Mouse (Mus musculus) liver, embryonic 12.5 days (tissue): ENCODE measurements around the gene Clasrp. TPM values are rescaled to one million over a fixed set of nuclear protein-coding genes. Genes with fewer than 3 reads are reported as not detected.

Experiments used
- ATAC-seq: fragments of 200-750 bp; cut with Nextera tagmentation; 2 replicates; pipeline ENCODE4 v1.8.0; 2017; ENCODE audit warnings: moderate number of reproducible peaks, mild to moderate bottlenecking, moderate library complexity
- H3K27ac ChIP-seq: fragments of 300-500 bp; sonication (generic); 2 replicates; pipeline ENCODE4 v1.5.1; 2016; ENCODE audit warnings: mild to moderate bottlenecking
- H3K27me3 ChIP-seq: fragments of 300-500 bp; sonication (generic); replicated peaks from 2 replicates; pipeline ENCODE4 v1.6.1; 2016; ENCODE audit warnings: mild to moderate bottlenecking, moderate library complexity
- H3K36me3 ChIP-seq: fragments of 300-500 bp; sonication (generic); 2 replicates; pipeline ENCODE4 v1.6.1; 2016; ENCODE audit warnings: mild to moderate bottlenecking, moderate library complexity
- H3K4me1 ChIP-seq: fragments of 300-500 bp; sonication (generic); 2 replicates; pipeline ENCODE4 v1.6.1; 2016
- H3K4me2 ChIP-seq: fragments of 300-500 bp; sonication (generic); 2 replicates; pipeline ENCODE4 v1.6.1; 2016; ENCODE audit warnings: mild to moderate bottlenecking, moderate library complexity
- H3K4me3 ChIP-seq: fragments of 300-500 bp; sonication (generic); 2 replicates; pipeline ENCODE4 v1.5.1; 2016; ENCODE audit warnings: mild to moderate bottlenecking, moderate library complexity
- H3K9ac ChIP-seq: fragments of 300-500 bp; sonication (generic); 2 replicates; pipeline ENCODE4 v1.6.1; 2016; ENCODE audit warnings: mild to moderate bottlenecking, moderate library complexity
- H3K9me3 ChIP-seq: fragments of 300-500 bp; sonication (generic); replicated peaks from 2 replicates; pipeline ENCODE4 v1.6.1; 2016; ENCODE audit warnings: mild to moderate bottlenecking, moderate library complexity
- WGBS: fragments of 180-500 bp; shearing (Covaris S2); methylation state at CpG from one replicate; pipeline ENCODE4 v1.1.7; 2016; ENCODE audit not compliant: insufficient replicate concordance; 5-methylcytosine and 5-hydroxymethylcytosine counted together
- polyA plus RNA-seq: library from polyadenylated mRNA; unstranded; fragments of >200 nt; fragmentation: Nextera tagmentation; extraction: Ambion mirVana; gene quantifications from 2 replicates; pipeline ENCODE4 v1.2.1, GENCODE M21; 2016

Clasrp gene
- polyA plus RNA-seq, 1 experiment from 2014 or later, result 23.9 TPM

DNA sequence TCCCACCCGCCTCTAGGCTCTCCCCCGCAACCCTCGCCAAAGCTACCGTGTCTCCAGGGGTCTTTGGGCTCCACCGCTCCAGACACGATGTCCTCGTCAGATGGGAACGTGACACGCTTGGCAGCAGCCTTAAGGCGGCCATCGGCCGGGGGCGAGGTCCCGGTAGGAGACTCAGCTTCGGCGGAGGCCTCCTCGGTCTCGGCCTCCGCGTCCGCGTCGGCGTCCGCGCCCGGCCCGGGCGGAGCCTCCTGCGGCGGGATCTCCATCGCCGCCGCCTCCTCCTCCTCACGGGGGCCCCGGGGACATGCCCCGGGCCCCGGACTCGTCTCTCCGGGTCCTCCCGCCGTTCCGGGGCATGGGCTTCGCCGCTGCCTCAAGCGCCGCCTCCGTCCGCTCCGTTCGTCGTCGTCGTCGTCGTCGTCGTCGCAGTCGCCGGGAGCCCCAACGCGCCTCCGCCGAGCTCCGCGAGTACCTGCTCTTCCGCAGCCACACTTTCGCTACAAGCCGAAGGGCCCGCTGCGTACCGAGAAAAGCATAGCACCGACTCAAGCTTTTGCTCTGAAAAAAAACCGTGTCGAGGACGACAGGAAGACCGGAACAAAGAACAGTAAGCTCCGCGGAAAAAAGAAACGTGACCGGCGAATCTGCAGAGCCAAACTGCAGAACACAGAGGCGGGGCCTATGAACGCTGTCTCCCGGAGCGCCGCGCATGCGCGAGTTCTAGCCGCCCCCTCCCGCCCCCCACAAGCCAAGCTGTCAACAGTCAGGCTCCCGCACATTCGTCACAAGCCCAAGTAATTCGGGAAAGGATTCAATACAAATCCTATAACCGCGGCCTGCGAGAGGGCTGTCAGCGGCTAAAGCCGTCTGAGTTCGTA, 42.3 kb downstream of the Clasrp start:
- H3K4me3 ChIP-seq, result peak overlapping the region; percentile 98
- peak overlapping the region; percentile 99 for H3K9ac ChIP-seq
- H3K27ac ChIP-seq, result peak overlapping the region; percentile 95
- H3K4me1 ChIP-seq, result peaks cover 74% of the 10 kb centered on the region
- 0 out of 2 replicates have a peak, but pooled peaks cover 5% of the 10 kb centered on the region for H3K9me3 ChIP-seq
- H3K36me3 ChIP-seq, result peaks cover 55% of the 10 kb centered on the region
- under 1% methylated on average over 96 of the region's 102 CpGs for WGBS
- peak; percentile 75 for ATAC-seq
- no peaks in the 10 kb centered on the region for H3K27me3 ChIP-seq
- peak overlapping the region; percentile 95 for H3K4me2 ChIP-seq

DNA sequence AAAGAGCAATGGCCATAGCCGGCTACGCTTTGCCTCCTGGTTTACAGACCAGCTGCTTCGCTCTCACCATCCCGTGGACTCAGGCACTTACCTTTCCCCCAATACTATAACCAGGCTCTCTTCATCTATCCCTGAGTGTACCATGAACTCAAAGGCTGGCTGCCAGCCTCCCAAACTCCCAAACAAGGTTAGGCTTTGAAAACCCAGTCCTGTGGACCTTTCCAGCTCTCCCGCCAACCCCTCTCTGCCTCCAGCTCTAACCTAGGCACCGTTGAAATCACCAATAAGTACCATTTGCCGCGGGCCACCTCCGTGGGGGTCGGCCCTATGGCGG, 42.9 kb downstream of the Clasrp start:
- Histone ChIP-seq H3K4me1 (peaks cover 79% of the 10 kb centered on the region), H3K27ac (peak overlapping the region; percentile 95), H3K9me3 (0 out of 2 replicates have a peak, but pooled peaks cover 5% of the 10 kb centered on the region), H3K36me3 (peaks cover 57% of the 10 kb centered on the region), H3K4me3 (peak overlapping the region; percentile 98), H3K4me2 (peak overlapping the region; percentile 95), H3K9ac (peak overlapping the region; percentile 99), H3K27me3 (no peaks in the 10 kb centered on the region)
- WGBS, result 3% methylated on average over 11 of the region's 11 CpGs
- 0 out of 2 replicates have a peak, but pooled peaks have one; percentile 4 for ATAC-seq

DNA sequence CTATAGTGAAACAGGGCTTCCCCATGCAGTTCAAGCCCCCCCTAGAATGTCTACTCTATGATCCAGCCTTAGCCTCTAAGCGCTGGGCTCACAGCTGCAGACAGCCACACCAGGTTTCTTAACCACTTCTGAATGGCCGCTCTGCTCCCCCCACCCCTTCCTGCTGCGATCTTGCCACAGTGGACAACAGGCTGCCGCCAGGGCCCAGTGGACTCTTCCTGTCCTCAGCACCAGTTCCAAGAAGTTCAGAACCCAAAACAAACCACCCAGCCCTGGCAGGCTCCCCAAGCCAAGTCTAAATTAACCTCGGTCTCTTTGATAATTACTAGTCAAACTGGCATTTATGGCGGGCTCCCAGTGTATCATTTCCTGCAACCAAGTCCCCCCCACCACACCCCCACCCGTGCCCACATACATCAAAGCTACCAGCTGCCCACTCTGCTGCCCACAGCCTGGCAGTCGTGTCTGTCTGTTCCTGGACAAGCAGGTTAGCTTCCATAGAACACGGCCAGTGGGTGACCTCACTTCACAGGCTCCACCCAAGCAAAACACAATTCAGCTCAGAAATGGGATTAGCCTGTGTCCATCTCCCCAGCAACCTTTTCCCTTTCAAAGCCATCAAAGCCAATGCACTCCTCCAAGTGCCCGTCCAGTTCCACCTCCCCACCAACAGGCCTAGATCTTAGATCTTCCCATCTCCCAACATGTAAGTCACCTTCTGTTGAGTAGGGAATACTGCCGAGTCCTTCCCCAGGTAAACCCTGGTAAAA, 43.6 kb downstream of the Clasrp start:
- Histone ChIP-seq H3K36me3 (peaks cover 59% of the 10 kb centered on the region), H3K9ac (peak overlapping the region; percentile 99), H3K27ac (peak overlapping the region; percentile 95), H3K4me1 (peaks cover 77% of the 10 kb centered on the region), H3K27me3 (no peaks in the 10 kb centered on the region), H3K9me3 (0 out of 2 replicates have a peak, but pooled peaks cover 5% of the 10 kb centered on the region), H3K4me3 (peak overlapping the region; percentile 98), H3K4me2 (peak overlapping the region; percentile 95)
- ATAC-seq, result no peak
- 10% methylated on average over 11 of the region's 11 CpGs for WGBS

DNA sequence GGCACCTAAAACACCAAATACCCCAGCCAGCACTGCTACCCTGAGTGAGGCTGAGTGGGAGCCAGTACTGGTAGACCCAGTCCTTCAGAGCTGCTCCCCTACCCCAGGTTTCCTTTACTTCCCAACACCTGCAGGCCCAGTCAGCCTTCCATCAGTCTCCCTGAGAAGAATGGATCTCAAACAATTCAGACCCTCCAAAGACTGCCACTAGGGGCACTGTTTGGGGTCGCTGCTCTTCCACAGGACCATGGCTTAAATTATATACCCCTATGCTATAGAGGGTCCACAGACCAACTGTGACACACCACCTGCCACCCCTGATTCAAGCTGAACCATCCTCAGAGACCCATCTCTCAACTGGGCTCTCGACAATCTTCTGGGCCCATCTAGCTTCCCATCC, 45.3 kb downstream of the Clasrp start:
- H3K27me3 ChIP-seq, result no peaks in the 10 kb centered on the region
- peak overlapping the region; percentile 61 for H3K27ac ChIP-seq
- peak overlapping the region; percentile 99 for H3K9ac ChIP-seq
- peaks cover 58% of the 10 kb centered on the region for H3K36me3 ChIP-seq
- ATAC-seq, result no peak
- no peaks in the 10 kb centered on the region for H3K9me3 ChIP-seq
- peak overlapping the region; percentile 95 for H3K4me2 ChIP-seq
- H3K4me3 ChIP-seq, result peak overlapping the region; percentile 98
- peaks cover 63% of the 10 kb centered on the region for H3K4me1 ChIP-seq
- 41% methylated on average over 2 of the region's 2 CpGs for WGBS

DNA sequence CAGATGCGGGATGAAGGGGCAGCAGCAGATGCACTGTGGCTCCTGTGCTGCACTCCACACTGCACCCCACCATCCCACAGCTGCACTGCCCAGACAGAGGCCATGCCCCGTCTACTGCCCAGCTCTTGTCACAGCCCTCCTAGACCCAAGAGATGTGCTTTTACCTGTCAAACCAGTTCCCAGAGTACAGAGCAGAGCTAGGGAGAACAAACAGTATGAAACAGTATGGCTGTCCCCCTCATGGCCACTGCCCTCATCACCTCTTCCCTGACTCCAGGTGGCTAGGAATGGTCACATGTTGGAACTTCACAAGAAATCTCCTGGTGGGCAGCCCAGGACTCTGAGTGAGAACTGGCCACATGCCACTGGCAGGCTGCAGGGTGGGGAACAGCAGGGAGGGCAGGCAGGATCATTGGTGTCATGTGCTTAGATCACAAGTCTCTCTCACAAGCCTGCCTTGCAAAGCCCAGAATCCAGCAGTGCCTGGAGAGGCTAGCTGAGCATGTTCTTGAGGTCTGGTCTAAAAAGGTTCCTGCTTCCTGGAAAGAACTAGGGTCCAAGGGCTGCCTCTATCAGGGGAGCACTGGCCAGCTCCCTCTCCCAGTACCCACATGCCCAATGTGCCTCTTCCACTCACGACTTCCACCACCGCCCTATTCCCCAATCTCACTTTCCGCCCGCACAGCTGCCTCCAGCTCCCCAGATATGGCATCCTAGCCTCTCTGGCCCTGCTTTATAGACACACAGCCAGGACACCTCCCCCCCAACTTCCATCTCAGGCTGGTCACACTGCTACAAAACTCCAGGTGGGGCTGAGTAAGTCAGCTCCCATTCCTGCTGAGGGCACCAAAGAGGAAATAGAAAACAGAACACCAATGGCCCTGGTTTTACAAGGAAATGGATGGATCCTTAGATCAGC, 46.0 kb downstream of the Clasrp start:
- Histone ChIP-seq H3K9me3 (no peaks in the 10 kb centered on the region), H3K4me2 (peak overlapping the region; percentile 95), H3K27ac (peak overlapping the region; percentile 61), H3K9ac (peak overlapping the region; percentile 99), H3K27me3 (no peaks in the 10 kb centered on the region), H3K4me1 (peaks cover 62% of the 10 kb centered on the region), H3K36me3 (peaks cover 62% of the 10 kb centered on the region), H3K4me3 (peak overlapping the region; percentile 98)
- peak; percentile 22; the same call in 1 of the 2 replicates for ATAC-seq
- 75% methylated on average over 6 of the region's 6 CpGs for WGBS

DNA sequence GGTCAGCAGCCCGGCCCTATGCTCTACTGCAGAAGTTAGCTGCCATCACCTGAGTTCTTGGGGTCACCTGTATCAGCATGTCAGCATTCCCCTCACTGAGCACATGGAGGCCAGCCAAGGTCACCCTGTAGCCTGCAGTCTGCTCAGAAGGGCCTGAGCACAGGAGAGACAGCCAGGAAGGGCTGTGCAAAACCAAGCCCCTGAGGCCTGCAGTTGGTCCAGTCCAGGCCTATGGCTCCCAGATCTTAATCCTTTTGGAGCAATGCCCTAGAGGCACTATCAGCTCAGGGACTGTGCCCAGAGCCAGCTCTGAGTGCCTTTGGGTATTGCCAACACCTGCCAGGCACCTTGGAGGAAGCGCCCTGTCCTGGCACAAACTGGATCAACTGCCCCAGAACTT, 47.2 kb downstream of the Clasrp start:
- no peak overlapping the region for H3K27ac ChIP-seq
- ATAC-seq, result no peak
- no peak overlapping the region for H3K4me3 ChIP-seq
- H3K9me3 ChIP-seq, result no peaks in the 10 kb centered on the region
- no peak overlapping the region for H3K4me2 ChIP-seq
- H3K9ac ChIP-seq, result peak overlapping the region; percentile 2; the same call in 1 of the 2 replicates
- H3K27me3 ChIP-seq, result no peaks in the 10 kb centered on the region
- WGBS, result 92% methylated on average over 2 of the region's 2 CpGs
- H3K4me1 ChIP-seq, result peaks cover 66% of the 10 kb centered on the region
- peaks cover 74% of the 10 kb centered on the region for H3K36me3 ChIP-seq

DNA sequence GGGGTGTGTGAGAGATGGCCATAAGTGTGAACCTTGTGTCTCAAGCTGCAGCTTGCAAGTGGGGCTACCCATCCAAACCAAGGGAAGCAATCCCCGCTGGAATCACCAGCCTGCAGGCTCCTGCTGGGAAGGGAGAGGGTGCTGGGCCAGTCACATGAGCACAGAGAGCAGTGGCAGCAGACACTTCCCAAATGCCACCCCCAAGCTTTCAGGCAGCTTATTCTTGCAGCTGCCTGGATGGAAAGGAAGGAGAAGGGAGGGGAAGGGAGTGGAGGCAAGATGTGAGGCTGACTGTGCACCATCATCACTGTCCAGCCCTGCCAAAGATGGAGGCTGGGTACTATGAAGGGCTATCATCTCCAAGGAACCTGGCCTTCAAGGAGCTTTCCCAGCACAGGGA, 50.1 kb downstream of the Clasrp start:
- Histone ChIP-seq H3K4me1 (peaks cover 58% of the 10 kb centered on the region), H3K4me3 (no peak overlapping the region), H3K27ac (no peak overlapping the region), H3K27me3 (no peaks in the 10 kb centered on the region), H3K4me2 (no peak overlapping the region), H3K36me3 (peaks cover 77% of the 10 kb centered on the region), H3K9ac (0 out of 2 replicates have a peak overlapping the region, but pooled peaks have one; percentile 17), H3K9me3 (no peaks in the 10 kb centered on the region)
- 83% methylated on average over 1 of the region's 1 CpGs for WGBS
- no peak for ATAC-seq

DNA sequence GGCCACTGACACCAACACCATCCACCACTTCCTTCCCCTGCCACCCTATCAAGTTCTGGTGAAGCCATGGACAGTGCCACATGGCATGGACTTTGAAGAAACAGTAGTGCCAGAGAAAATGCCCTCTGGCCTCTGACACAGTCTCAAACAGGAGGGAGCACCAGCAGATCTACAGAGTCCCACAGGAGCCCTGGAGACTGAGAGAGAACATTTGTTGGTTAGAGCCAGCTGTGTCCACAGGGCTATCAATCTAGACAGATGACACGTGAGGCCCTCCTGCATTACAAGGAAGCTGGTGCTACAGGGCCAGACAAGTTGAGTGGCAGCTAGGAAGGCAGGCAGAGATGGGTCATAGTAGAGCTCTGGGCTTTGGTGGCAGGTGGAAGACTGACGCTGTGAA, 51.8 kb downstream of the Clasrp start:
- peaks cover 72% of the 10 kb centered on the region for H3K36me3 ChIP-seq
- no peaks in the 10 kb centered on the region for H3K9me3 ChIP-seq
- no peaks in the 10 kb centered on the region for H3K27me3 ChIP-seq
- H3K4me1 ChIP-seq, result peaks cover 53% of the 10 kb centered on the region
- 0 out of 2 replicates have a peak overlapping the region, but pooled peaks have one; percentile 23 for H3K27ac ChIP-seq
- no peak overlapping the region for H3K4me3 ChIP-seq
- H3K9ac ChIP-seq, result no peak overlapping the region
- no peak overlapping the region for H3K4me2 ChIP-seq
- WGBS, result 34% methylated on average over 2 of the region's 2 CpGs
- no peak for ATAC-seq

DNA sequence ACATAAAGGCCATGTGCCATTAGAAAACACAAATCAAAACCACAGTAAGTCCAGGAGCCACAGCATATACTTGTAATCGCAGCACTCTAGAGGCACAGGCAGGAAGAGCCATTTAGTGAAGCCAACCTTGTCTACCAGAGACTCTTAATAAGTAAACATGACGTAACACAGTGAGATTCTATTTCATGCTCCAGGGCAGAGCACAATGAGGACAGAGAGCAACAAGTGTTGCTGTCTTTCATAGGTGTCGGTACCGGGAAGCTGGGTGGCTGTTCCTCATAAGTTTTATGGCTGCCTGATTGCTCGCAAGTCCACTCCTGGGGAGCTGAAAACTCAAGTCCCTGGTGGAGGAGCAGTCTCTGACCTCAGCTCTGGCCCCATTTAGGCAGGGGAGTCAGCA, 52.7 kb downstream of the Clasrp start:
- peaks cover 50% of the 10 kb centered on the region for H3K4me1 ChIP-seq
- H3K4me3 ChIP-seq, result no peak overlapping the region
- WGBS, result 86% methylated on average over 5 of the region's 5 CpGs
- no peaks in the 10 kb centered on the region for H3K27me3 ChIP-seq
- no peak overlapping the region for H3K4me2 ChIP-seq
- ATAC-seq, result no peak
- peaks cover 68% of the 10 kb centered on the region for H3K36me3 ChIP-seq
- no peak overlapping the region for H3K9ac ChIP-seq
- H3K27ac ChIP-seq, result no peak overlapping the region
- H3K9me3 ChIP-seq, result no peaks in the 10 kb centered on the region

DNA sequence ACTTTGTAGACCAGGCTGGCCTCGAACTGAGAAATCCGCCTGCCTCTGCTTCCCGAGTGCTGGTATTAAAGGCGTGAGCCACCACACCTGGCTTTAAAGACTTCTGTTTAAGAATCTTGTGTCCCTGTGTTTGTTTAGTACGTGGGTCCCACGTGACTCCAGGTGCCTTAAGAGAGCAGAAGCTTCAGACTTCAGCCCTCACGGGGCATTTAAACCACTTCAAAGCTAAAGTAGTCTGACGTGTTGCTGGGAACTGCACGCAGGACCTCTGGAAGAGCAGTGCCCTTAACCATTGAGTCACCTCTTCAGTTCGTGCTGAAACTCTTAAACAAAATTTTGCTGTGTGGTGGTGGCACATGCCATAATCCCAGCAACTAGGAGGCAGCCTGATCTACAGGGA, 54.9 kb downstream of the Clasrp start:
- Histone ChIP-seq H3K4me1 (peaks cover 61% of the 10 kb centered on the region), H3K27me3 (no peaks in the 10 kb centered on the region)

DNA sequence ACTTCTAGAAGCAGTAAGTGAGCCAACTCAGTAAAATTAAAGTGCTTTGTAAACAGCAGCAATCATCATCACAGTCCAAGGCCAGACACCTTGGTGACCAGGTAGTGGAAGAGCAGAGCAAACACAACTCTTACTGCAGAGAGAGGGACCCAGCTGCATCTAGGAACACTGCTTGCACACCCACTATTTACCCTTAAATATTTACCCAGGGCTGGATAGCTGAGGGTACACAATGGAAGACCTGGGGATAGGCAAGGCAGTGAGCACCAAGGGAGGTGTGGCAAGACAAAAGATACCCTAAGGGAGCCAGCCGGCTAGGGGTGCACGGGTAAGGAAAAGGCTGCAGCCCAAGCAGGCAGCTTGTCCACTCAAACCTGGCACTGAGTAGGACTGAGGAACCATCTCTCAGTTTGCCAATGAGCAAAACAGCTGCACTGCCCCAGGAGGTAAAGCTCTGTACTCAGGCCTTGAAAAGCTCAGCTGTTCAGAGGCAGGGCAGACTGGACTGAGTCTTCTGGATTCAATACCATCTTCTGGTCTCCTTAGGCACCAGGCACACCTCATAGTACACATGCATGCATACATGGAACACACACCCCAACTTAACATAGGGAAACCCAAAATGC, 56.8 kb downstream of the Clasrp start:
- peaks cover 59% of the 10 kb centered on the region for H3K4me1 ChIP-seq
- no peak overlapping the region for H3K27ac ChIP-seq
- no peaks in the 10 kb centered on the region for H3K27me3 ChIP-seq
- no peak overlapping the region for H3K4me2 ChIP-seq
- no peak overlapping the region for H3K9ac ChIP-seq
- no peak overlapping the region for H3K4me3 ChIP-seq
- H3K36me3 ChIP-seq, result peaks cover 40% of the 10 kb centered on the region
- ATAC-seq, result peak; percentile 27; the same call in 1 of the 2 replicates
- no peaks in the 10 kb centered on the region for H3K9me3 ChIP-seq
- WGBS, result 77% methylated on average over 2 of the region's 2 CpGs

More for the DNA sequence above, 54.9 kb downstream of the Clasrp start:
- Histone ChIP-seq H3K4me3 (no peak overlapping the region), H3K9ac (no peak overlapping the region), H3K36me3 (peaks cover 54% of the 10 kb centered on the region), H3K27ac (no peak overlapping the region), H3K9me3 (no peaks in the 10 kb centered on the region), H3K4me2 (no peak overlapping the region)
- WGBS, result 81% methylated on average over 10 of the region's 10 CpGs
- no peak for ATAC-seq
